In genomic region chr11:59641227-59641626, GRCm38 (mm10) we compare ENCODE assay signal across 24 mouse cellular contexts. TPM values are rescaled to one million over a fixed set of nuclear protein-coding genes. Genes with fewer than 3 reads are reported as not detected.
DNase-seq lines count a peak whose midpoint lies in the region; ATAC-seq and TF ChIP-seq lines count a peak whose summit lies in the region.
"Had no signal": no experiment of that assay in that cellular context is flagged by ENCODE, and none has a peak within 500 bp of the region (broad histone marks: within the 10 kb centered on the region; RNA-seq: fewer than 3 reads in every experiment).

No protein-coding gene starts in this region.

- intact Hi-C loops in gastrocnemius, adult 2 months (cut with DNase I): no loop called here
- intact Hi-C loops in gastrocnemius, postnatal 14 days (cut with DNase I; ENCODE audit: low total_unique reads): no loop called here

- no peak overlapping the region for H3K27ac ChIP-seq in gastrocnemius, adult 2 months
- no peak overlapping the region for H3K27ac ChIP-seq in kidney, adult 2 months (ENCODE audit: insufficient read depth, low read depth, low read length)
- no peak overlapping the region for H3K27ac ChIP-seq in kidney, embryonic 16.5 days (ENCODE audit: low read length)
- no peak overlapping the region for H3K27ac ChIP-seq in lung, embryonic 14.5 days (ENCODE audit: low read depth)
- no peak overlapping the region for H3K27ac ChIP-seq in embryonic fibroblast, embryonic 13.5 days (ENCODE audit: insufficient read depth, low read length)
- H3K27ac ChIP-seq: forebrain, embryonic 12.5 days; hindbrain, embryonic 14.5 days; limb, embryonic 12.5 days; liver, embryonic 15.5 days; midbrain, embryonic 15.5 days had no signal

- no peak overlapping the region for H3K4me2 ChIP-seq in kidney, embryonic 16.5 days (replicated peaks; ENCODE audit: low read depth, low read length)
- no peak overlapping the region for H3K4me2 ChIP-seq in lung, embryonic 14.5 days
- H3K4me2 ChIP-seq: forebrain, embryonic 12.5 days; hindbrain, embryonic 14.5 days; limb, embryonic 12.5 days; liver, embryonic 15.5 days; midbrain, embryonic 15.5 days had no signal

- peak; percentile 56 for TF ChIP-seq CTCF in gastrocnemius, adult 2 months (IDR thresholded peaks at IDR 0.05)
- peak; percentile 51 for TF ChIP-seq CTCF in kidney, adult 2 months (conservative IDR thresholded peaks at IDR 0.05; ENCODE audit: insufficient read depth, insufficient read length, low read depth, low read length)
- 0 out of 2 replicates have a peak, but pooled peaks have one; percentile 7 for TF ChIP-seq CTCF in lung, embryonic 14.5 days (IDR thresholded peaks at IDR 0.05; ENCODE audit: low read depth)
- 0 out of 2 replicates have a peak, but pooled peaks have one; percentile 14 for TF ChIP-seq CTCF in embryonic fibroblast, embryonic 13.5 days (IDR thresholded peaks at IDR 0.05; ENCODE audit: borderline replicate concordance, insufficient read depth, low read length)

- H3K4me3 ChIP-seq in gastrocnemius, adult 2 months: no peak overlapping the region
- H3K4me3 ChIP-seq in kidney, adult 2 months (ENCODE audit: insufficient read depth, low read depth, low read length): no peak overlapping the region
- no peak overlapping the region for H3K4me3 ChIP-seq in kidney, embryonic 16.5 days (ENCODE audit: low read length)
- no peak overlapping the region for H3K4me3 ChIP-seq in lung, embryonic 14.5 days (ENCODE audit: low read depth, low read length)
- H3K4me3 ChIP-seq in embryonic fibroblast, embryonic 13.5 days (ENCODE audit: insufficient read depth, low read length): no peak overlapping the region
- H3K4me3 ChIP-seq: forebrain, embryonic 12.5 days; limb, embryonic 12.5 days; liver, embryonic 15.5 days; midbrain, embryonic 15.5 days had no signal

- DNase-seq in gastrocnemius, adult 2 months: peak; percentile 39
- no peak for DNase-seq in gastrocnemius, postnatal 14 days
- peak; percentile 35 for DNase-seq in kidney, adult 2 months
- DNase-seq in lung, embryonic 14.5 days: no peak
- no peak for DNase-seq in lung, adult 18-20 months
- no peak for DNase-seq in cerebellum, postnatal 25 days
- DNase-seq: B cell, adult 2 months; cerebellum, adult 9-10 months; kidney, adult 18-20 months; retina, postnatal 1 day; right cerebral cortex, postnatal 4 days had no signal

- no peaks in the 10 kb centered on the region for H3K36me3 ChIP-seq in kidney, adult 2 months (ENCODE audit: control insufficient read depth, insufficient read depth, low read length)
- no peaks in the 10 kb centered on the region for H3K36me3 ChIP-seq in kidney, embryonic 16.5 days (ENCODE audit: insufficient read depth, low read length)
- H3K36me3 ChIP-seq in lung, embryonic 14.5 days (ENCODE audit: insufficient read depth): no peaks in the 10 kb centered on the region
- H3K36me3 ChIP-seq: forebrain, embryonic 12.5 days; limb, embryonic 12.5 days; liver, embryonic 15.5 days; midbrain, embryonic 15.5 days had no signal

- no peaks in the 10 kb centered on the region for H3K9me3 ChIP-seq in kidney, embryonic 16.5 days (ENCODE audit: low read length)
- H3K9me3 ChIP-seq in lung, embryonic 14.5 days (ENCODE audit: low read depth, low read length): no peaks in the 10 kb centered on the region
- H3K9me3 ChIP-seq: forebrain, embryonic 12.5 days; limb, embryonic 12.5 days; liver, embryonic 15.5 days; midbrain, embryonic 15.5 days had no signal

- H3K27me3 ChIP-seq in kidney, adult 2 months (replicated peaks; ENCODE audit: control insufficient read depth, insufficient read depth, low read length): no peaks in the 10 kb centered on the region
- H3K27me3 ChIP-seq in kidney, embryonic 16.5 days (ENCODE audit: insufficient read depth, low read length): 0 out of 2 replicates have a peak, but pooled peaks cover 6% of the 10 kb centered on the region
- no peaks in the 10 kb centered on the region for H3K27me3 ChIP-seq in lung, embryonic 14.5 days (ENCODE audit: insufficient read depth, low read length)
- H3K27me3 ChIP-seq: forebrain, embryonic 12.5 days; limb, embryonic 12.5 days; midbrain, embryonic 15.5 days had no signal

- H3K9ac ChIP-seq in kidney, embryonic 16.5 days (replicated peaks; ENCODE audit: low read length): no peak overlapping the region
- no peak overlapping the region for H3K9ac ChIP-seq in lung, embryonic 14.5 days
- H3K9ac ChIP-seq: forebrain, embryonic 12.5 days; hindbrain, embryonic 14.5 days; limb, embryonic 12.5 days; liver, embryonic 15.5 days; midbrain, embryonic 15.5 days had no signal

- no peaks in the 10 kb centered on the region for H3K4me1 ChIP-seq in kidney, adult 2 months (ENCODE audit: control insufficient read depth, insufficient read depth, low read length)
- no peaks in the 10 kb centered on the region for H3K4me1 ChIP-seq in kidney, embryonic 16.5 days (ENCODE audit: insufficient read depth, low read length)
- H3K4me1 ChIP-seq in lung, embryonic 14.5 days (ENCODE audit: insufficient read depth): peaks cover 2% of the 10 kb centered on the region; the same call in 1 of the 2 replicates
- peaks cover 9% of the 10 kb centered on the region; the same call in 1 of the 2 replicates for H3K4me1 ChIP-seq in embryonic fibroblast, embryonic 13.5 days (ENCODE audit: control insufficient read depth, insufficient read depth, low read length)
- H3K4me1 ChIP-seq: forebrain, embryonic 12.5 days; limb, embryonic 12.5 days; midbrain, embryonic 15.5 days had no signal

- 38% methylated on average over 5 of the region's 5 CpGs for WGBS in kidney, adult 2 months
- WGBS in kidney, embryonic 16.5 days: 56% methylated on average over 5 of the region's 5 CpGs
- 62% methylated on average over 5 of the region's 5 CpGs for WGBS in lung, embryonic 14.5 days

- ATAC-seq in kidney, embryonic 16.5 days (ENCODE audit: low FRiP score, low TSS enrichment): no peak
- ATAC-seq in lung, embryonic 14.5 days (ENCODE audit: insufficient read depth): no peak
- ATAC-seq: midbrain, embryonic 15.5 days had no signal

- no peak for TF ChIP-seq POLR2A in kidney, adult 2 months (IDR thresholded peaks at IDR 0.05; ENCODE audit: low read depth, low read length)
- no peak for TF ChIP-seq POLR2A in embryonic fibroblast, embryonic 13.5 days (IDR thresholded peaks at IDR 0.05; ENCODE audit: low read depth, low read length)

RNA-seq across cellular contexts. Expression of gene Mprip, which starts 19.9 kb away (rescaled TPM):
- 10 to 100 TPM; 75.6 to 87.2 TPM for total RNA-seq in gastrocnemius, adult 2 months (2021)
- total RNA-seq in gastrocnemius, postnatal 14 days (2021): 100 to 1,000 TPM in 1 of 2 experiments, 10 to 100 TPM in 1; 94.7 to 120 TPM
- polyA plus RNA-seq in kidney, adult 2 months (2012; rRNA removed): 107 and 115 TPM in 2 replicates
- polyA plus RNA-seq in kidney, embryonic 16.5 days (2015; fragmentation: Nextera tagmentation; extraction: Ambion mirVana): 42.7 and 43.8 TPM in 2 replicates
- polyA plus RNA-seq in lung, embryonic 14.5 days (2014; fragmentation: Nextera tagmentation; extraction: Ambion mirVana): 128 and 145 TPM in 2 replicates
- polyA plus RNA-seq in embryonic fibroblast, embryonic 13.5 days (2011; ENCODE audit: insufficient read length, low read depth, missing spikeins): 233 and 249 TPM in 2 replicates

RNA-seq across cellular contexts. Expression of gene Olfr223, which starts 48.1 kb away (rescaled TPM):
- total RNA-seq in gastrocnemius, adult 2 months (2021): not detected
- total RNA-seq in gastrocnemius, postnatal 14 days (2021): not detected
- polyA plus RNA-seq in kidney, adult 2 months (2012; rRNA removed): not detected in 2 replicates
- not detected in 2 replicates for polyA plus RNA-seq in kidney, embryonic 16.5 days (2015; fragmentation: Nextera tagmentation; extraction: Ambion mirVana)
- polyA plus RNA-seq in lung, embryonic 14.5 days (2014; fragmentation: Nextera tagmentation; extraction: Ambion mirVana): not detected in 2 replicates
- not detected in 2 replicates for polyA plus RNA-seq in embryonic fibroblast, embryonic 13.5 days (2011; ENCODE audit: insufficient read length, low read depth, missing spikeins)
- total RNA-seq: adrenal gland, postnatal 4 days; gastrocnemius, postnatal 4 days; left cerebral cortex, adult 8-10 months; megakaryocyte, adult 5-6 weeks had no signal
- polyA plus RNA-seq: forebrain, embryonic 12.5 days; heart, embryonic 16.5 days; hindbrain, embryonic 14.5 days; limb, embryonic 12.5 days; liver, embryonic 15.5 days; midbrain, embryonic 15.5 days; urinary bladder, adult 2 months had no signal

Comparison
In these comparisons a context has a peak if more than half of its experiments do, and no peak if none do; other contexts are left out.
1. DNase-seq: peak in gastrocnemius, adult 2 months (single experiment) and kidney, adult 2 months (single experiment); none in gastrocnemius, postnatal 14 days (single experiment), lung, embryonic 14.5 days (single experiment), lung, adult 18-20 months (0 of 2) and cerebellum, postnatal 25 days (0 of 2).
2. Peak in every context shown above with its lines, with median percentiles within 50 percentile points of each other: CTCF ChIP-seq.